Mouse (Mus musculus): ENCODE results near the gene Vamp2. TPM values are rescaled to one million over a fixed set of nuclear protein-coding genes. Genes with fewer than 3 reads are reported as not detected.

Vamp2 gene
- polyA plus RNA-seq, 1 experiment from 2014 or later, result 85.0 TPM

DNA sequence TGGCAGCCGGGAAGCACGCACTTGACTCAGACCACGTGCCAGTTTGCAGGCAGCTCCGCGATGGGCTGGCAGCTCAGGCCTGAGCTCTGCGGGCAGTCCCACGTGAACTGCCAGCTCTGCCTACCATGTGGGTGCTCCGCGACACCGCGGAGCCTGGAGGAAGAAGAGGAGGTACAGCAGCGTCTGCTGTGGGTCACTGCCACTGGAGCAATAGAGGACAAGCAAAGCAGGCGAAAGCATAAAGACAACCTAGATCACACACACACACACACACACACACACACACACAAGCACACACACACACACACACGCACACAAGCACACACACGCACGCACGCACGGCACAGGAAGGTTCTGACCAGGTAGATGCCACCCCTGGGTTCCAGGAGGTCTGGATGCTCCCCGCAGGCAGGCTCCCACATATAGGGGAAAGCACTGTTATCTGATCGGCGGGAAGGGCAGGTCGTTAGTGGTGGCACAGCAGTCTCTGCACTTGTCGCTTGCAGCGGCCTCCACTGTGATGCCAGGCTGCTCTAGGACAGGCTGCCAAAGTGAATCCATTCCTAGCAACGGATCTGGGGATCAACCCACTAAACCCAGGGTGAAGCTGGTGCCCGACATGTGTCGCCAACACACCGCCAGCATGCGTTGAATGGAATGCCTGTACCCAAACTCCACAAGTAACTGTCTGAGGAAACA, 22.0 kb upstream of the Vamp2 start:
- peak overlapping the region; percentile 44 for H3K9ac ChIP-seq
- peaks cover 23% of the 10 kb centered on the region for H3K4me1 ChIP-seq
- peak overlapping the region; percentile 94 for H3K4me2 ChIP-seq (replicated peaks)
- no peaks in the 10 kb centered on the region for H3K27me3 ChIP-seq
- WGBS, result 2% methylated on average over 29 of the region's 29 CpGs
- ATAC-seq (ENCODE audit: insufficient number of reproducible peaks, insufficient read depth, low FRiP score, low TSS enrichment), result no peak
- no peaks in the 10 kb centered on the region for H3K9me3 ChIP-seq
- peak overlapping the region; percentile 45 for H3K4me3 ChIP-seq
- no peak overlapping the region for H3K27ac ChIP-seq
- no peaks in the 10 kb centered on the region for H3K36me3 ChIP-seq

DNA sequence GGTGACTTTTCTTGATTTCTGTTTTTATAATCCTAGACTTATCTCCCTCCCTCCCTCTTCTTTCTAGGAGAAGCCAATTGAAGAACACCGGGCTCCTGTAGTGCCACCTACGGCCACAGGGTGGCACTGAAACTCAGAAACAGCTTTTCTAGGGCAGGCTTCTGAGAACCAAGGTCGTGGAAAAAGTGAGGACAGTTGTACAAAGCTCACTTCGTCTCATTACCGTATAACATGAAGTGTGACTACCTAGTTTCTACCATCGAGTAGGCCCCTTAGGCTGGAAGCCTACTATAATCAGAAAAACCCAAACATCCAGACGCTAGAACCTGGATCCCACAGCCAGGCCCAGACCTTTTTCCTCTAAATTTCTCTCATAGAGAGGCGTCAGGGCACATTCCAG, 21.3 kb upstream of the Vamp2 start:
- Histone ChIP-seq H3K4me1 (peaks cover 24% of the 10 kb centered on the region), H3K9ac (peak overlapping the region; percentile 44; the same call in 1 of the 2 replicates)
- 9% methylated on average over 8 of the region's 8 CpGs for WGBS

DNA sequence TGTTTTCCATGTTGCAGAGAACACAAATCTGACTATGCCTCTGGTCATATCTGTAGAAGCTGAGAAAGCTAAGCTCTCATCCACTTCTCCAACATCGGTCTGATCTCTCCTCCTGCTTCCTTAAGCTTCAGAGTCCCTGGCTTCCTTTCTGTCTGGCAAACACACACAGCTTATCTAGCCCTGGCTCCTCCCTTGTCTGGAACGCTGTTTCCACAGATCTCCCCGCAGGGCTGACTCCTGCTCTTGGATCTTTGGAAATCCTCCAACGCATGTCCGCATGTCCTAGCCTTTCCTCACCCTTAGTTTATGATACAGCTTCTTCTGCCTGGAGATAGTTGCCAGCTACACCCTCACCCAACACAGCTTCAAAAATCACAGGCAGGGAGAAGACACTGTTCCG, 20.7 kb upstream of the Vamp2 start:
- H3K4me3 ChIP-seq, result no peak overlapping the region
- WGBS, result 63% methylated on average over 6 of the region's 6 CpGs
- no peaks in the 10 kb centered on the region for H3K27me3 ChIP-seq
- no peak overlapping the region for H3K9ac ChIP-seq
- H3K4me1 ChIP-seq, result peaks cover 30% of the 10 kb centered on the region
- ATAC-seq (ENCODE audit: insufficient number of reproducible peaks, insufficient read depth, low FRiP score, low TSS enrichment), result no peak
- H3K36me3 ChIP-seq, result no peaks in the 10 kb centered on the region
- no peaks in the 10 kb centered on the region for H3K9me3 ChIP-seq
- no peak overlapping the region for H3K4me2 ChIP-seq (replicated peaks)
- H3K27ac ChIP-seq, result no peak overlapping the region

More for the DNA sequence above, 21.3 kb upstream of the Vamp2 start:
- no peak for ATAC-seq (ENCODE audit: insufficient number of reproducible peaks, insufficient read depth, low FRiP score, low TSS enrichment)
- Histone ChIP-seq H3K27me3 (no peaks in the 10 kb centered on the region), H3K9me3 (no peaks in the 10 kb centered on the region), H3K4me3 (peak overlapping the region; percentile 45), H3K36me3 (no peaks in the 10 kb centered on the region), H3K4me2 (replicated peaks) (peak overlapping the region; percentile 94), H3K27ac (no peak overlapping the region)

DNA sequence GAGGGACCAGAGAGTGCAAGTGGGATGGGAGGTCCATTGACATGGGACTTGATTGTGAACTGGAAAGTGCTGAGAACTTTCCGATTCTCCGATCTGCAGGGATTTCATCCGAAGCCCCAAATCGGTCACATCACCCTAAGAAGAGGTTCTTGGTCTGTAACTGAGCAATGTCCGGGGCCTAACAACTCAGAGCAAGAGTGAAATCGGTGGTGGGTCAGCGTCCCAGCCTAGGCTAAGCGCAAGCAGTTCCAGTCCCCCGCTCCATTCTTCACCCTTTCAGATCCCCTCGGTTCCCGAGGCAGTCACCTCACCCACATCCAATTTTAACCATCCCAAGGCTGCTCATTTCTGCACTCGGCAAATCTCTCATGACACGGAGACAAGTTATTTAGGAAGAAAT, 18.2 kb upstream of the Vamp2 start:
- ATAC-seq (ENCODE audit: insufficient number of reproducible peaks, insufficient read depth, low FRiP score, low TSS enrichment), result no peak
- Histone ChIP-seq H3K9ac (peak overlapping the region; percentile 78), H3K27me3 (no peaks in the 10 kb centered on the region), H3K4me2 (replicated peaks) (peak overlapping the region; percentile 83), H3K36me3 (no peaks in the 10 kb centered on the region), H3K4me1 (peaks cover 29% of the 10 kb centered on the region), H3K4me3 (peak overlapping the region; percentile 63), H3K27ac (peak overlapping the region; percentile 92), H3K9me3 (no peaks in the 10 kb centered on the region)
- 2% methylated on average over 13 of the region's 13 CpGs for WGBS

DNA sequence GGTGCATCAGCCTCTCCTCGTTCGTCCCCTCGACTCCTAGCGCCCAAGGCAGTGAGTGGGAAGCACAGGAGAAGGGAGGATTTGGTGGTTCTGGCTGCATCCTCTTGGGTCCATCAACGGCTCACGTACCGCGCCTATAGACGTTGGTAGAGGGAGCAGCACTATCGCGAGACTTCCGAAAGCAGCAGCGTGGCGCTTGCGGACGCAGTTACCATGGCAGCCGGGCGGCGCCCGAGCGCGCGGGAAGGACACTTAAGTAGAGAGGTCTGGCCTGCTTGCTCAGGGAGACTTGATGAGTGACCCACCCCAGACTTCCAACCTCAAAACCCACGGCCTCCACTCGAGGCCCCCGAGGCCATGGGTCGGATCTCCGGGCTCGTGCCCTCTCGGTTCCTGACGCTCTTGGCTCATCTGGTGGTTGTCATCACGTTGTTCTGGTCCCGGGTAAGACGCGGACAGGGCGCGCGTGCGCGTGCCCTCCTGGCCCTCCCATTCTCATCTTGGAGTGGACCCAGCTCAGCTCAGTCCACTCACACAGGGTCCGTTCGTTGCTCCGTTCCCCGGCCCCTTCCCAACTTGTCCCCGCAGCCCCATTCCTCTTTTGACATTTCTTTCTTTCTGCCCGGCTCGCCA, 17.6 kb upstream of the Vamp2 start, which contains the start of gene Tmem107:
Tmem107 (plus strand) TSS at position 217 of the 633 bp plus-strand sequence.
- H3K9me3 ChIP-seq, result no peaks in the 10 kb centered on the region
- H3K4me1 ChIP-seq, result peaks cover 29% of the 10 kb centered on the region
- peak; percentile 84 for ATAC-seq (ENCODE audit: insufficient number of reproducible peaks, insufficient read depth, low FRiP score, low TSS enrichment)
- H3K9ac ChIP-seq, result peak within 1 kb of the TSS; percentile 78
- H3K4me2 ChIP-seq (replicated peaks), result peak within 1 kb of the TSS; percentile 83
- no peaks in the 10 kb centered on the region for H3K36me3 ChIP-seq
- peak within 1 kb of the TSS; percentile 92 for H3K27ac ChIP-seq
- H3K4me3 ChIP-seq, result peak within 1 kb of the TSS; percentile 63
- WGBS, result under 1% methylated on average over 47 of the region's 47 CpGs
- no peaks in the 10 kb centered on the region for H3K27me3 ChIP-seq

DNA sequence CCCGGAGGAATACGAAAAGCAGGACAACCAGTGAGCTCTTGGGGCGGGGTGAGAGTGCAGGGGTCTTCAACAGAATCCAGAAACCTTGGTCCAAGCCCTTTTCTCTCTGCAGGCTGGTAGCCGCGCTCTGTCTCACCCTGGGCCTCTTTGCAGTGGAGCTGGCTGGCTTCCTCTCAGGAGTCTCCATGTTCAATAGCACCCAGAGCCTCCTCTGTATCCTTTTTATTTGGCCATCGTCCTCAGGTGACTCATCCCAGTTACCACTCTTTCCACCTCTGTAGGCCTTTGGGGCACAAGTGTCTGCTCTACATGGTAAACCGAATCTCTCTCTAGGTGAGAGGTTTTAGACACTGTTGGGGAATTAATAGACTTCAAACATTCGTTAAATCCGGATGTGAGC, 17.0 kb upstream of the Vamp2 start:
- Histone ChIP-seq H3K36me3 (no peaks in the 10 kb centered on the region), H3K9ac (peak overlapping the region; percentile 78), H3K4me1 (peaks cover 24% of the 10 kb centered on the region), H3K4me2 (replicated peaks) (peak overlapping the region; percentile 83), H3K27ac (peak overlapping the region; percentile 92; the same call in 1 of the 2 replicates), H3K9me3 (no peaks in the 10 kb centered on the region), H3K4me3 (peak overlapping the region; percentile 63), H3K27me3 (no peaks in the 10 kb centered on the region)
- ATAC-seq (ENCODE audit: insufficient number of reproducible peaks, insufficient read depth, low FRiP score, low TSS enrichment), result no peak
- WGBS, result 26% methylated on average over 9 of the region's 9 CpGs

DNA sequence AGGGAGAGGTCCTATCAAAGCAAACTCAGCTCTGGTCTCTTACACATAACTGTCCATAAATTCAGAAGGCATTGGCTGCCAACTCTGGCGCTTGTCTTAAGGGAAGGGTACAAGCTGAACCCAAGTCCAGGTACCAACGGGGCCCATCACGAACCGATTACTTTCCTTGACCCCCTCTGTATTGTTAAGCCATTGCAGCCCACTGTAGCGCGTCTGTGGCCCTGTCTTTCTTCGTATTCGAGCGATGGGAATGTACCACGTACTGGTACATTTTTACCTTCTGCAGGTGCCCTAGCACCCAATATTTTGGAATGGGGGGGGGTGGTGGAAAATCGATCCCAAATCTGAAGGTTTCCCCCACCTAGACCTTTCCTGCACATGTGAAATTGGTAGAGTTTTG, 16.1 kb upstream of the Vamp2 start:
- Histone ChIP-seq H3K4me2 (replicated peaks) (peak overlapping the region; percentile 83), H3K4me1 (peaks cover 19% of the 10 kb centered on the region), H3K9me3 (no peaks in the 10 kb centered on the region), H3K27me3 (no peaks in the 10 kb centered on the region), H3K4me3 (peak overlapping the region; percentile 24), H3K36me3 (no peaks in the 10 kb centered on the region), H3K27ac (peak overlapping the region; percentile 56), H3K9ac (peak overlapping the region; percentile 50)
- no peak for ATAC-seq (ENCODE audit: insufficient number of reproducible peaks, insufficient read depth, low FRiP score, low TSS enrichment)
- 83% methylated on average over 11 of the region's 11 CpGs for WGBS

DNA sequence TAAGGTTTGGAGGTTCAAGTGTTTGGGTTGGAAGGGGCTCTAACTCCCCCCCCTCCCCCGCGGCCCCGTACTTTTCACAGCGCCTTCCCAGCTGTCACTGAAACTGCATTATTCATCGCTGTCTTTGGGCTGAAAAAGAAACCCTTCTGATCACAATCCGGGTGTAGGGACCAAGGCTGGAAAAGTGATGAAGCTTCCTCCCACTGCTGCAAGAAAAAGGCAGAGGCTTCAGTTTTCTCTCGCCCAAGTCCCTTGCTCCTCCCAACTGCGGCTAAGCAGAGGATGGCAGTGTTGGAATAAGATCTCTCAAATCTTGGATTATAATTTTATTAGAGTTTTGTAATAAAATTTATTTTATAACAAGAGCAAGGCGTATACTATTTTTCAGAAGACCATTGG, 15.6 kb upstream of the Vamp2 start:
- no peaks in the 10 kb centered on the region for H3K27me3 ChIP-seq
- H3K9ac ChIP-seq, result peak overlapping the region; percentile 50
- peak overlapping the region; percentile 24 for H3K4me3 ChIP-seq
- peak overlapping the region; percentile 56 for H3K27ac ChIP-seq
- H3K4me2 ChIP-seq (replicated peaks), result peak overlapping the region; percentile 83
- ATAC-seq (ENCODE audit: insufficient number of reproducible peaks, insufficient read depth, low FRiP score, low TSS enrichment), result no peak
- 11% methylated on average over 9 of the region's 9 CpGs for WGBS
- H3K36me3 ChIP-seq, result no peaks in the 10 kb centered on the region
- H3K9me3 ChIP-seq, result no peaks in the 10 kb centered on the region
- peaks cover 19% of the 10 kb centered on the region for H3K4me1 ChIP-seq

DNA sequence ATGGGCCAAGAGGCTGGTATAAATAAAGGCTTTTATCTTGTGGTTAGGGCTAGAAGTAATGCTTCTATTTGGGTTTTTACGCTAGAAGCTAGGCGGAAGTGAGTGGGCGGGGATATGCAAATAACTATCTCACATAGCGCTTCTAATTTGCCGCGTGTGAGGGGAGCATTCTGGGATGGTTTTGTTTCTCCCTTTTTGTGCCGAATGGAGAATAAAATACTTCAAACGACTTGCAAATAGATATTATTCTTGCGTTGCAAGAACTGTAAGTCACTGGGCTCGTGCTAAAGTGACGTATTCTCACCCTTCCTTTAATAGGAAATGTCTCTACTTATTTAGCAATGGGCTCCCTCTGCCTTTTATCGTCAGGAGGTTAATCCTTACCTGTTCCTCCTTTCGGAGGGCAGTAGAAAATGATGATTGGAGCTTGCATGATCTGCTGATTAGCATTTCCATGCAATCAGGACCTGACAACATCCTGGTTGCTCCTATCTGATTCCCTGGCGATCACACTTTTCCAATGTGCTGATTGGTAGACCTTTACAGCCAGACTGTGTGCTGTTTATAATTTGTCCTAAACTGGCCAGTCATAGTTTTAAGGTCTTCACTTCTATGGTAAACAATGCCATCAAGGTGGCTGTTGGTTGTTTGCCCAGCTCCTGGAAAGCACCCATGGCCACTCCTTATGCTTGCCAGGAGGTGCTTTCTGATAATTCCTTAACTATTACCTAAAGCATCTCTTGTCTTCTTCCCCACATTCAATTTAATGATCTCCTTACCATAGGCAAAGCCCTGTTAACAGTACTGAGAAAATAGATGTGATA, 15.0 kb upstream of the Vamp2 start:
- Histone ChIP-seq H3K4me3 (peak overlapping the region; percentile 24), H3K4me2 (replicated peaks) (peak overlapping the region; percentile 83), H3K27ac (peak overlapping the region; percentile 92), H3K27me3 (no peaks in the 10 kb centered on the region), H3K9ac (peak overlapping the region; percentile 50), H3K4me1 (peaks cover 19% of the 10 kb centered on the region), H3K9me3 (no peaks in the 10 kb centered on the region), H3K36me3 (no peaks in the 10 kb centered on the region)
- peak; percentile 52 for ATAC-seq (ENCODE audit: insufficient number of reproducible peaks, insufficient read depth, low FRiP score, low TSS enrichment)
- WGBS, result under 1% methylated on average over 14 of the region's 14 CpGs

DNA sequence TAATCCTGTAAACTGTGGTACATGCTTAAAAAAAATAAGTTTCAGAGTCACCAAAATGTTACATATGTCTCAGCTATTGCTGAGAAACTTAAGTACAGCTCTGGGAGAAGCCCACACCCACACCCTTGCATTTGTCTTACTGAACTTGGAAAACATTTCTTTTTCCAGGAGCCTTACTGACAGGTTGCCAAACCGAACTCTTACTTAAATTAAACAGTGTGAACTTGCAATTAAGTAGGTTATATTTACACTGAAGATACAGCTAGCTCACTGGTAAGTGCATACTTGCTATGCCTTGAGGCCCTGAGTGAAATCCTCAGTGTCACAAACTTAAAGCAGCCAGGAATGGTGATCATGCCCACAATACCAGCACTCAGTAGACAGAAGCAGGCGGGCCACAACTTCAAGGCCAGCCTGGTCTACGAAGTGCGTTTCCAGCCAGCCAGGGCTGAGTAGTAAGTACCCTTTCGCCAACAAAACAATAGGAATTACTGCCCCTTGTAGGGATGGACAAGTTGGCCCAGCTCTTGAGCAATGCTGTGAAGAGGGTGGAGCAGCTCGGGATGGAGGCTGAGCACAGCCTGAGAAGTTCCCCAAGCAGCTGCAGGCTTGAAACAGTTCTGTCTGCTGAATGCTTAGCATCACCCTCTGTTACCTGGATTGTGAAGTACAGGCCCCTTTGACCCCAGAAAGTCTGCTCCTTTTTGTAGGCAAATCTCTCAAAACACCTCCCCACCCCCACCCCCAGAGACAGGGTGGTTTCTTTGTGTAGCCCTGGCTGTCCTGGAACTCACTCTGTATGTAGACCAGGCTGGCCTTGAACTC, 14.1 kb upstream of the Vamp2 start:
- H3K27ac ChIP-seq, result peak overlapping the region; percentile 92
- peaks cover 19% of the 10 kb centered on the region for H3K4me1 ChIP-seq
- no peak overlapping the region for H3K4me3 ChIP-seq
- H3K9me3 ChIP-seq, result no peaks in the 10 kb centered on the region
- H3K9ac ChIP-seq, result no peak overlapping the region
- no peak for ATAC-seq (ENCODE audit: insufficient number of reproducible peaks, insufficient read depth, low FRiP score, low TSS enrichment)
- 0 out of 2 replicates have a peak overlapping the region, but pooled peaks have one; percentile 11 for H3K4me2 ChIP-seq (replicated peaks)
- no peaks in the 10 kb centered on the region for H3K27me3 ChIP-seq
- H3K36me3 ChIP-seq, result no peaks in the 10 kb centered on the region
- WGBS, result 42% methylated on average over 6 of the region's 6 CpGs

DNA sequence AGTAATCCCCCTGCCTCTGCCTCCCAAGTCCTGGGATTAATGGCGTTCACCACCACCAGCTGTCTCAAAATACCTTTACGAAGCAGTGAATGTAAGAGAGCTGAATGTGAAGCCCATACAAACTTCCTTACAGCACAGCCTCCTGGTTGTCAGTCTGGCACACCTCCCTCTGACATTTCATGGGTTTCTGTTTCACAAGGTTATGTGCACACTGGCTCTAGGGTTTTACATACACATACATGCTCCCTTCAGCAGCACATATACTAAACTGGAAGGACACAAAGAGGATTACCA, 13.6 kb upstream of the Vamp2 start:
- Histone ChIP-seq H3K4me3 (no peak overlapping the region), H3K9me3 (no peaks in the 10 kb centered on the region), H3K27ac (peak overlapping the region; percentile 92), H3K4me2 (replicated peaks) (no peak overlapping the region), H3K4me1 (peaks cover 19% of the 10 kb centered on the region), H3K36me3 (no peaks in the 10 kb centered on the region), H3K27me3 (no peaks in the 10 kb centered on the region), H3K9ac (no peak overlapping the region)
- no peak for ATAC-seq (ENCODE audit: insufficient number of reproducible peaks, insufficient read depth, low FRiP score, low TSS enrichment)
- 52% methylated on average over 2 of the region's 2 CpGs for WGBS

Measured in embryonic facial prominence, embryonic 12.5 days (tissue).